Mouse (Mus musculus) liver, postnatal 0 days (tissue): ENCODE measurements at regions not wholly inside any gene's neighbourhood (a gene's known extent, or its start where the extent isn't known, plus 50 kb on each side); places are given as distances from the start of the nearest gene placed in this dataset.

ENCODE experiments used
- CTCF ChIP-seq: sonication (generic); IDR thresholded peaks from 2 replicates; pipeline ENCODE4 v1.5.1; 2016; ENCODE audit warnings: antibody characterized with exemption, low read depth
- EP300 ChIP-seq: IDR thresholded peaks from 2 replicates; pipeline ENCODE4 v1.6.1; 2016; ENCODE audit warnings: antibody characterized with exemption, low read depth, mild to moderate bottlenecking

DNA sequence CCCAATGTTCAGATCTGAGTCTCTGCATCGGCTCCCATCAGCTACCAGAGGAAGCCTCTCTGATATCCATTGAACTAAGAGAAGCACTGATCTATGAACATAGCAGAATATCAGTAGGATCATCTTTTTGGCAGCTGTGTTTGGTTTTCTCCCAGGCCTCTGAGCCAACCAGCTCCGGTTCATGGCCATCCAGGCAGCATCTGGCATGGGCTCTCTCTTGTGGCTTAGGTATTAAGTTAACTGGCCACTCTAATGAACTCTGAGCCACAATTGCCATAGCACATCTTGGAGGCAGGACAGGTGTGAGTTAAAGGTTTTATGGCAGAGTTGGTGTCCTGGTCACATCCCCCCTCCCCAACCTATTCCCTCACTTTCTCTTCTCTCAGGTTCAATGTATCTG is 90.2 kb upstream of the Ufm1 start:
- no peak for TF ChIP-seq CTCF
- no peak for TF ChIP-seq EP300
